Mouse (Mus musculus) heart, adult 18-20 months (tissue): ENCODE results near the gene Nod2. TPM values are rescaled to one million over a fixed set of nuclear protein-coding genes. Genes with fewer than 3 reads are reported as not detected.

Source experiments
- total RNA-seq, 2 experiments: library from RNA; stranded (reverse); gene quantifications; 2 replicates each; pipeline ENCODE4 v1.2.3; 2021

Gene Nod2
- total RNA-seq, 2 experiments from 2014 or later, result 1.0 to 1.4 TPM

Other genes with a start within 250 kb of the Nod2 start
- gene Nkd1, start 126.0 kb upstream of the Nod2 start, total RNA-seq, result 1 to 10 TPM; 2.4 to 2.8 TPM
- gene Snx20, start 11.2 kb upstream of the Nod2 start, total RNA-seq, result 1 to 10 TPM; 1.1 to 3.0 TPM
- 10 to 100 TPM; 25.6 to 28.4 TPM for gene Cyld, start 49.7 kb downstream of the Nod2 start, total RNA-seq